Mouse (Mus musculus) limb, embryonic 10.5 days (tissue): ENCODE measurements around the gene Nmnat3. TPM values are rescaled to one million over a fixed set of nuclear protein-coding genes. Genes with fewer than 3 reads are reported as not detected.

ENCODE experiments used
- DNase-seq: peaks from one replicate; pipeline ENCODE4 v3.0.0-alpha.2; 2017; ENCODE audit warnings: low spot score
- H3K27ac ChIP-seq: fragments of 300-500 bp; sonication (generic); 2 replicates; pipeline ENCODE4 v1.5.1; 2016; ENCODE audit warnings: mild to moderate bottlenecking
- H3K27me3 ChIP-seq: fragments of 300-500 bp; sonication (generic); 2 replicates; pipeline ENCODE4 v1.6.1; 2016; ENCODE audit warnings: low read depth, mild to moderate bottlenecking; ENCODE audit not compliant: poor library complexity, severe bottlenecking
- H3K36me3 ChIP-seq: fragments of 300-500 bp; sonication (generic); 2 replicates; pipeline ENCODE4 v1.6.1; 2016; ENCODE audit warnings: mild to moderate bottlenecking, moderate library complexity
- H3K4me1 ChIP-seq: fragments of 300-500 bp; sonication (generic); 2 replicates; pipeline ENCODE4 v1.6.1; 2016
- H3K4me3 ChIP-seq: fragments of 300-500 bp; sonication (generic); 2 replicates; pipeline ENCODE4 v1.5.1; 2016; ENCODE audit warnings: mild to moderate bottlenecking, moderate library complexity
- H3K9me3 ChIP-seq: fragments of 300-500 bp; sonication (generic); replicated peaks from 2 replicates; pipeline ENCODE4 v1.6.1; 2016; ENCODE audit warnings: mild to moderate bottlenecking
- WGBS: fragments of 180-500 bp; shearing (Covaris S2); methylation state at CpG from one replicate; pipeline ENCODE4 v1.1.7; 2016; 5-methylcytosine and 5-hydroxymethylcytosine counted together
- polyA plus RNA-seq: library from polyadenylated mRNA; unstranded; fragments of >200 nt; fragmentation: Nextera tagmentation; extraction: Ambion mirVana; gene quantifications from 2 replicates; pipeline ENCODE4 v1.2.1, GENCODE M21; 2016

Nmnat3 gene
- polyA plus RNA-seq, 1 experiment from 2014 or later, result 3.6 TPM

GRCm38 (mm10) chr9:98347021-98347420 is 59.8 kb downstream of the Nmnat3 start:
- H3K4me1 ChIP-seq, result peaks cover 20% of the 10 kb centered on the region
- WGBS, result 91% methylated on average over 3 of the region's 3 CpGs
- no peak overlapping the region for H3K27ac ChIP-seq
- H3K4me3 ChIP-seq, result no peak overlapping the region
- H3K9me3 ChIP-seq, result no peaks in the 10 kb centered on the region
- no peaks in the 10 kb centered on the region for H3K36me3 ChIP-seq
- no peak for DNase-seq
- no peaks in the 10 kb centered on the region for H3K27me3 ChIP-seq

GRCm38 (mm10) chr9:98350318-98351144 is 63.3 kb downstream of the Nmnat3 start:
- Histone ChIP-seq H3K4me1 (peaks cover 20% of the 10 kb centered on the region), H3K27ac (0 out of 2 replicates have a peak overlapping the region, but pooled peaks have one; percentile 25), H3K27me3 (no peaks in the 10 kb centered on the region), H3K36me3 (no peaks in the 10 kb centered on the region), H3K9me3 (no peaks in the 10 kb centered on the region), H3K4me3 (no peak overlapping the region)
- no peak for DNase-seq
- WGBS, result 17% methylated on average over 4 of the region's 4 CpGs

DNA sequence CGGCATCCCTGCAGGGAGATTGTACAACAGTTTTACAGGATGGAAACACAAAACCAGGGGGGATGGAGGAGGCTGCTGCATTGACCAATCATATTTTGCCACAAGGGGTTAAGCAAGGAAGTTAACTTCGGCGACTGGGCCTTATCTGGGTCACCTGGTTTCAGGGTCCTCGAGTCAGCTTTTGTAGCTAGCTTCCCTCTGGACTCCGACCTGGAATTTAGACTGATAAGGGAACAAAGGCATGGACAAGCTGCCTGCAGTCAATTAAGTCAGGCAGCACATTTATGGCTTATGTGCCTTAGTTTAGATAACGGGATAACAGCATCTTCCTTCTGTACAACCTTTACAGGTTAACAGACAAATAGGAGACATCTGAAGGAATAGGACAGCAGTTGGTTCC is 65.1 kb downstream of the Nmnat3 start:
- Histone ChIP-seq H3K27ac (no peak overlapping the region), H3K27me3 (no peaks in the 10 kb centered on the region), H3K4me1 (peaks cover 20% of the 10 kb centered on the region), H3K9me3 (no peaks in the 10 kb centered on the region), H3K4me3 (no peak overlapping the region), H3K36me3 (no peaks in the 10 kb centered on the region)
- DNase-seq, result no peak
- 72% methylated on average over 6 of the region's 6 CpGs for WGBS

DNA sequence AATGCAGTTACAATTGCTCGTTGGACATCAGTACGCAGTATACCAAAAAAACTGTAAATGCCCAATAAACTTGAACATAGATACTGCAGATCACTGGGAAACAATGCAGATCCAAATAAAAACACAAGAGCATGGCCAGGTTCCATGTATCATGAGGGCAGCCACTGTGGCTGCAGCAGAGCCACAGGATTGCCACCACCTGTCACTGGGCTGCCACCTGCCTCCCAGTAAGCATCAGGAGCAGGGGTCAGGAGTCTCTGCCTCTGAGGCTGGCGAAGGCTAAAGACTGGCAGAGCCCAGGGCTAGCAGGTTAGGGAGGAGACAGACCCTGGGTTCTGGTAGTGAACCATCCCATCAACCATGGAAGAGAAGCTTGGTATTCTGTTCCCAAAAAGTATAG is 67.7 kb downstream of the Nmnat3 start:
- H3K4me3 ChIP-seq, result no peak overlapping the region
- 95% methylated on average over 3 of the region's 3 CpGs for WGBS
- no peaks in the 10 kb centered on the region for H3K9me3 ChIP-seq
- H3K4me1 ChIP-seq, result peaks cover 12% of the 10 kb centered on the region
- no peak for DNase-seq
- H3K36me3 ChIP-seq, result no peaks in the 10 kb centered on the region
- H3K27ac ChIP-seq, result no peak overlapping the region
- H3K27me3 ChIP-seq, result no peaks in the 10 kb centered on the region

- WGBS, result 88% methylated on average over 3 of the region's 3 CpGs
- H3K27me3 ChIP-seq, result no peaks in the 10 kb centered on the region
- H3K27ac ChIP-seq, result no peak overlapping the region
- no peaks in the 10 kb centered on the region for H3K36me3 ChIP-seq
- no peaks in the 10 kb centered on the region for H3K9me3 ChIP-seq
- no peak for DNase-seq
- no peak overlapping the region for H3K4me3 ChIP-seq
- peaks cover 2% of the 10 kb centered on the region; the same call in 1 of the 2 replicates for H3K4me1 ChIP-seq
Measured at GRCm38 (mm10) chr9:98361047-98361446, 73.8 kb downstream of the Nmnat3 start.

GRCm38 (mm10) chr9:98366075-98366474 is 78.8 kb downstream of the Nmnat3 start:
- no peaks in the 10 kb centered on the region for H3K27me3 ChIP-seq
- WGBS, result 57% methylated on average over 8 of the region's 8 CpGs
- no peak overlapping the region for H3K4me3 ChIP-seq
- no peaks in the 10 kb centered on the region for H3K36me3 ChIP-seq
- no peak for DNase-seq
- H3K9me3 ChIP-seq, result no peaks in the 10 kb centered on the region
- H3K27ac ChIP-seq, result no peak overlapping the region
- peaks cover 2% of the 10 kb centered on the region; the same call in 1 of the 2 replicates for H3K4me1 ChIP-seq

DNA sequence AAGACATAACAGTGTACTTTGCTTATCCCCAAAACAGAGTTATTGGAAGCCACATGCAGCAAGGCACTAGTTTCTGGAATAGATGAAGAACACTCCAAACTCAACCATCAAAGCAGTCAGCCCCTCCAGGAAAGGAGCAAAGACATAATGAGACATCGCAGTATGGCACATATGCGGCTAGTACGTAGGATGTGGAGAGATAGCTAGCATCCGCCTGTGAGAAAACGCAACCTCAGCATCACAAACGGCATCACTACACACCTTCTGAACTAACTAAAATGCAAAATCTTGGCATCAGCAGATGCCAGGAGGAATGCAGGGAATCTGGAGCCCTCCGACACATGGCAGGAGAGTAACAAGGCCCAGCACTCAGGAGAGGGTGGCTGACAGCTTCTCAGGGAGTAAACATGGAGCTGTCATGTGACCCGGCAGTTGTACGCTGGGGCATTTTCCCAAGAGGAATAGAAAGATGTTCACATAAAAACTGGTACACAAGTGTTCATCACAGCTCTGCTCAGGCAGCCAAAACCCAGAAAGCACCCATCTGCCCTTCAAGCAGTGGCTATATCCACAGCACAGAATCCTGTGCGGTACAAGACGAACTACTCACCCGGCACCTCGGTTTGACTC is 80.2 kb downstream of the Nmnat3 start:
- 91% methylated on average over 13 of the region's 13 CpGs for WGBS
- Histone ChIP-seq H3K4me1 (peaks cover 2% of the 10 kb centered on the region; the same call in 1 of the 2 replicates), H3K27ac (no peak overlapping the region), H3K36me3 (no peaks in the 10 kb centered on the region), H3K9me3 (no peaks in the 10 kb centered on the region), H3K27me3 (no peaks in the 10 kb centered on the region), H3K4me3 (no peak overlapping the region)
- no peak for DNase-seq

DNA sequence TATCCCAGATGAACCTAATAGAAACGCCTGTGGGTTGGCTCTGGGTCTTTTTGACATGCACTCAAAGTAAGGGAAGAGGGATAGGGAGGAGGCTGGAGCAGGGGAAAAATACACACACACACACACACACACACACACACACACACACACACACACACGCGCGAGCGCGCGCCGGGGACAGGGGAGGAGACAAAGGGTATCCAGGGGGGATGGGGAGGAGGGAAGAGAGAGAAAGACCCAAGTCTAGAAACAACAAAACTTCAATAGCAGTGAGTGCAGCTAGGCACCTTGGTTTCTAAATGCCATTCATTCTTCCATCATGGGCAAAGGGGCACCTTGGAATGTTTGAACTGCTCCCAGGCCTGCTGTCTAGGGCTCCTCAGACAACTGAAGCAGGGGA is 82.5 kb downstream of the Nmnat3 start:
- Histone ChIP-seq H3K4me3 (no peak overlapping the region), H3K27ac (no peak overlapping the region), H3K4me1 (peaks cover 2% of the 10 kb centered on the region; the same call in 1 of the 2 replicates), H3K36me3 (no peaks in the 10 kb centered on the region), H3K9me3 (no peaks in the 10 kb centered on the region), H3K27me3 (no peaks in the 10 kb centered on the region)
- DNase-seq, result no peak
- 79% methylated on average over 7 of the region's 8 CpGs for WGBS

GRCm38 (mm10) chr9:98373358-98373757 is 86.1 kb downstream of the Nmnat3 start:
- H3K4me1 ChIP-seq, result peaks cover 20% of the 10 kb centered on the region
- WGBS, result 94% methylated on average over 5 of the region's 5 CpGs
- no peak overlapping the region for H3K27ac ChIP-seq
- H3K27me3 ChIP-seq, result no peaks in the 10 kb centered on the region
- no peaks in the 10 kb centered on the region for H3K9me3 ChIP-seq
- H3K36me3 ChIP-seq, result no peaks in the 10 kb centered on the region
- no peak for DNase-seq
- no peak overlapping the region for H3K4me3 ChIP-seq

GRCm38 (mm10) chr9:98374897-98375296 is 87.7 kb downstream of the Nmnat3 start:
- Histone ChIP-seq H3K4me1 (peaks cover 20% of the 10 kb centered on the region), H3K27ac (no peak overlapping the region)
- 74% methylated on average over 11 of the region's 11 CpGs for WGBS

DNA sequence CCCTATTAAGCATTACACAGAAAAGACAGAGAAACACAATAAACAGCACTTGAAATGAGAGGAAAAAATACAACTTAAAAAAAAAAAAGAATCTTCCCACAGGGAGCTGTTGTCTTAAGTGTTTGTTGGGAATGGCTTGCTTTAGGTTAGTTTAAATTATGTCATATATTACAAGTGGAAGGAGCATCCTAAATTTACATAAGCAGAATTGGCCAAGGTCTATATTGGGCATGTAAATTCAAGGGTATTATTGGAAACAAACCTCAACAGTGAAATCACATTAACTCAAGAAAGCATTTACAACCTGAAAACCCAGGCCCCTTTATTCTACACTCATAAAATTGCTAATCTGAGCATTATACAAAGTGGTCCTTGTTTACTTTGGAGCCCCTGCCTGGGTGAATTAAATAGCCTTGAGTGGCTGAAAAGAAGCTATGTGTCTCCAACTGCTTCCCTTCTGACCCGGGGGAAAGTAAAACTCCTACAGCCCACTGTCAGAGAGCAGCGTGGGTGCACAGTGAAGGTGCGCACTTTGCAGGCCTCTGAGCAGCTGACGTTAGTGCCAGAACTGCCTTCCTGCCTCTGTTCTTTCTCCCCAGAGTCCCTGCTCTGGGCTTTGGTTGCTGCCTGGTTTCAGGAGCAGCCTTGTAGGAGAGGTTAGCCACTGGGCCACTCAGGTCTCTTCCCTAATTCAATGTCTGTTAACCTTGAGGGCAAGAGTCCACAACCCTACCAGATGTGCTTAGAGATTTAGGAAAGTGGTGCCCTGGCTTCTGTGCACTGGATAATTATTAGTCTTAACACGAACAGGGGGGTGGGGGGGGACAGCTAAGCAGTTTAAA is 88.3 kb downstream of the Nmnat3 start:
- H3K27me3 ChIP-seq, result no peaks in the 10 kb centered on the region
- no peaks in the 10 kb centered on the region for H3K36me3 ChIP-seq
- no peak overlapping the region for H3K4me3 ChIP-seq
- no peak overlapping the region for H3K27ac ChIP-seq
- 41% methylated on average over 5 of the region's 5 CpGs for WGBS
- H3K4me1 ChIP-seq, result peaks cover 20% of the 10 kb centered on the region
- no peak for DNase-seq
- no peaks in the 10 kb centered on the region for H3K9me3 ChIP-seq

More at GRCm38 (mm10) chr9:98374897-98375296, 87.7 kb downstream of the Nmnat3 start:
- Histone ChIP-seq H3K36me3 (no peaks in the 10 kb centered on the region), H3K27me3 (no peaks in the 10 kb centered on the region), H3K9me3 (no peaks in the 10 kb centered on the region), H3K4me3 (no peak overlapping the region)
- no peak for DNase-seq

GRCm38 (mm10) chr9:98379736-98380135 is 92.5 kb downstream of the Nmnat3 start:
- Histone ChIP-seq H3K27ac (no peak overlapping the region), H3K4me3 (no peak overlapping the region), H3K27me3 (no peaks in the 10 kb centered on the region), H3K4me1 (peaks cover 18% of the 10 kb centered on the region), H3K36me3 (no peaks in the 10 kb centered on the region), H3K9me3 (no peaks in the 10 kb centered on the region)
- no peak for DNase-seq
- WGBS, result 76% methylated on average over 4 of the region's 4 CpGs

GRCm38 (mm10) chr9:98380593-98380992 is 93.4 kb downstream of the Nmnat3 start:
- Histone ChIP-seq H3K4me1 (peaks cover 9% of the 10 kb centered on the region), H3K9me3 (no peaks in the 10 kb centered on the region), H3K27ac (no peak overlapping the region), H3K36me3 (no peaks in the 10 kb centered on the region), H3K27me3 (no peaks in the 10 kb centered on the region), H3K4me3 (no peak overlapping the region)
- DNase-seq, result no peak
- WGBS, result 95% methylated on average over 9 of the region's 9 CpGs
